Mouse (Mus musculus) cerebellum, adult 11 months (tissue): ENCODE measurements at regions not wholly inside any gene's neighbourhood (a gene's known extent, or its start where the extent isn't known, plus 50 kb on each side); places are given as distances from the start of the nearest gene placed in this dataset.

Source experiments
- DNase-seq: peaks from one replicate; pipeline ENCODE4 v3.0.0; 2022

DNA sequence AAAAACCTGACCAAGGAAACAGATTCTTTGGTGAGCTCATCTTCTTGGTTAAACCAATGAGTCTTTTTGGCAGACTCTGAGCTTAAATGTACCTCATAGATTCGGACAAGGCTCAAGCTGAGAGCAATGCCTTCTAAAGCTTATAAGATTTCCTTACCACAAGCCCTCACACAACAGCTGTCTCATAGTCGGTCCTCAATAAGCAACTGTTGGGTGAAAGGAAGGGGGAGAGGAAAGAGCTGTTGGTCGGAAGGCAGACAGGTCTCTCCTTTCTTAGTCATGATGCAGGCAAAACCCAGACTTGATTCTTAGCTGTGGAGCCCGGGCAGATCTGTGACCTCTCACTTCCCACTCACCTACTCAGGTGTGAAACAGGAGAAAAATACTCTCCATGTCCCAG, 50.8 kb upstream of the 1700016C15Rik start:
- DNase-seq: no peak
